Comparison of ENCODE assay signal across 1 mouse cellular context in the genomic region with DNA sequence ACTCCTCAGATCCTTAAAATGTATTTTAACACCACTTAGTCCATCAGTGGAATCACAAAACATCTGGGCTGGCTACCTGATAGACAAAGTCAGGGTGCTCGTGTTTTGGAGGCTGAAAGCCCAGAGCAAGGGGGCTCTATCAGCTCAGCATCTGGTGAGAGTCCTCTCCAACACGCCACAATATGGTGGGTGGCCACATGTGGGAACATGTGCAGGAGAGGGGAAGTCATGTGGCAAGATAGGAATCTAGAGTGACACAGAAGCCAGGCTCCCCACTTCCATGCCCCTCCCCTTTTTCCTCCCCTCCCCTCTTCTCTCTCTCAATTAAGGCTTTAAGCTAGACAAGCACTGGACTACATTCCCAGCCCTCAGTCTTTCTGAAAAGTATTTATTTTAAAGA.
TF ChIP-seq lines count a peak whose summit lies in the region.

No protein-coding gene starts in this region.

TF ChIP-seq in MEL, 35 proteins besides CTCF, POLR2A, EP300 and RAD21 (continued from another document):
- no peak for TF ChIP-seq UBTF (IDR thresholded peaks at IDR 0.05; ENCODE audit: borderline replicate concordance, insufficient read depth, low read depth, low read length)
- TF ChIP-seq TCF12 (IDR thresholded peaks at IDR 0.05; ENCODE audit: low read depth, low read length): no peak
- 0 out of 2 replicates have a peak, but pooled peaks have one; percentile 36 for TF ChIP-seq MAZ (IDR thresholded peaks at IDR 0.05; ENCODE audit: low read depth, low read length)
- TF ChIP-seq E2F4 (IDR thresholded peaks at IDR 0.05; ENCODE audit: borderline replicate concordance, low read depth, low read length): no peak
- no peak for TF ChIP-seq TBP (IDR thresholded peaks at IDR 0.05; ENCODE audit: low read depth, low read length)
- TF ChIP-seq TAL1 (IDR thresholded peaks at IDR 0.05; ENCODE audit: low read length): no peak
